Mouse (Mus musculus): ENCODE measurements around the gene Lrp1. TPM values are rescaled to one million over a fixed set of nuclear protein-coding genes. Genes with fewer than 3 reads are reported as not detected.
"Not testable (repeated sequence)": the region's sequence is repeated elsewhere in the genome, so short reads cannot be mapped to it uniquely, and the experiment has no call there.

Lrp1 gene
- polyA plus RNA-seq (2012; rRNA removed) = 118 and 125 TPM in 2 replicates

DNA sequence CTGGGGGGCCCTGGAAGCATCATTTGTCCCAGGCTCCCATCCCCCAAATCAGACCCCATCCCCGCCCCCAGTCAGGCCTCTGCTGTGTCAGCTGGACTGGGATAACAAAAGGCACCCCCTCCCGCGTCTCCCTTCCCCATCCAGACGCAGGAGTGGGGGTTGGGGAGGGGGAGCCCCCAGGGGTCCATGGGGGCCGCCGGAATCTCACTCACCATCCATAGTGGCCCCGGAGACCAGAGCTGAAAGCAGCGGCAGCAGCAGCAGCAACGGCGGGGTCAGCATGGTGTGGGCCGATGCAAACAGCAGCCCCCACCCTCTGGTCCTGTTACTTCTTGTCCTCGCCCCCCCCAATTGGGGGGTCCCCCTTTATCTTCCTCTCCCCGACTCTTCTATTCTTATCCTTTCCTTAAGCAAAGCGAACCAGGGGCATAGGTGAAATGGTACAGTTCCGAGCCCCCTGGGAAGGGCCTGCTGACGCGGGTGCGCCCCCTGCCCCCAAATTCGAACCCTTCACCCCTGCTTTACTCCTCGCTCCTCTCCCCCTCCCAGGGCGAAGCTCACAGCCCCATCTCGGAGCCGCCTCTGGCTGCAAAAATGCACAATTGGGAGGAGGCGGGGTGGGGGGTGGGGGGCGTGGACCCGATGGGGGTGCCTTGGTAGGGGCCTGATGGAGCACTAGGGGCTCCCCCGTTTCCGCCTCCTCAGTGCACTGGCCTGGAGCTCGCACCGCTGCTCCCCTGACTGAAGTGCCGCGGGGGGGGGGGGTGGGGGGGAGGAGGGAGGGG, at the start of gene Lrp1:
TSS of gene Lrp1 (minus strand) at position 743 of the 785 bp plus-strand sequence.
- WGBS = 4% methylated on average over 26 of the region's 32 CpGs
- DNase-seq (ENCODE audit: low read depth, low spot score) = no peak

DNA sequence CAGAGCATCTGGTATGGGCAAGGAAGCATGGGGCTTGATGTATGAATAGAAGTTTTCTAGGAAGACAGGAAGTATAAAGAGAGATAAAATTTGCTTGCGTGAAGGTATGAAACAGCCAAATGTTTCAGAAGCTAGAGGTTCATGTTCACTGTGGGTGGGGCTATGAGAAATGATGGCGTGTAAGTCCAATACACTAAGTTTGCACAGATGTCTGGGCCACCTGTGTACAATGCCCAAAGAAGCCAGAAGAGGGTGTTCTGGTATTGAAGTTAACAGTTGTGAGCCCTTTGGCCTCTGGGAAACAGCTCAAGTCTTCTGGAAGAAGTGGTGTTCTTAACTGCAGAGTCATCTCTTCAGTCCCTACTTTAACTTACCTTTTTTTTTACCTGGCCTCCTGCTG, 49.2 kb upstream of the Lrp1 start:
- DNase-seq (ENCODE audit: low read depth, low spot score) = no peak
- 63% methylated on average over 2 of the region's 2 CpGs for WGBS

DNA sequence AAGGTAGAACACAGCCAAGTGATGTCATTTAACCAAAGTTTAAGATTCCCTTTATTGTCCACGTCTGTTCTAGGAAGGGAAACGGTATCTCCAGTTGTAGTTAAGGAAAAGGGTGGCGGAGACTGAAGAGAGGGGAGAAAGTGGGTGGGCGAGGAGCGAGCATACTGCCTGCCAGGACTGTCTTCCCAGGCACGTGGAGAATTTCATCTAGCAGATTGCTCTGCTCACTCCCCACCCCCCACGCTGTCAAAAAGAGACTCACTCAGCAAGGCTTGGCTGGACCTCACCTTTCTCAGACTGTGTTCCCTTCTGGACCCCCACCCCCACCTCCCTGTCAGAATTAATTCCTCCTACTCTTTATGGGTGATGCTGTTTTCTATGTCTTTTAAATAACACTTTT, 48.2 kb upstream of the Lrp1 start:
- no peak for DNase-seq (ENCODE audit: low read depth, low spot score)
- WGBS = 49% methylated on average over 7 of the region's 7 CpGs

DNA sequence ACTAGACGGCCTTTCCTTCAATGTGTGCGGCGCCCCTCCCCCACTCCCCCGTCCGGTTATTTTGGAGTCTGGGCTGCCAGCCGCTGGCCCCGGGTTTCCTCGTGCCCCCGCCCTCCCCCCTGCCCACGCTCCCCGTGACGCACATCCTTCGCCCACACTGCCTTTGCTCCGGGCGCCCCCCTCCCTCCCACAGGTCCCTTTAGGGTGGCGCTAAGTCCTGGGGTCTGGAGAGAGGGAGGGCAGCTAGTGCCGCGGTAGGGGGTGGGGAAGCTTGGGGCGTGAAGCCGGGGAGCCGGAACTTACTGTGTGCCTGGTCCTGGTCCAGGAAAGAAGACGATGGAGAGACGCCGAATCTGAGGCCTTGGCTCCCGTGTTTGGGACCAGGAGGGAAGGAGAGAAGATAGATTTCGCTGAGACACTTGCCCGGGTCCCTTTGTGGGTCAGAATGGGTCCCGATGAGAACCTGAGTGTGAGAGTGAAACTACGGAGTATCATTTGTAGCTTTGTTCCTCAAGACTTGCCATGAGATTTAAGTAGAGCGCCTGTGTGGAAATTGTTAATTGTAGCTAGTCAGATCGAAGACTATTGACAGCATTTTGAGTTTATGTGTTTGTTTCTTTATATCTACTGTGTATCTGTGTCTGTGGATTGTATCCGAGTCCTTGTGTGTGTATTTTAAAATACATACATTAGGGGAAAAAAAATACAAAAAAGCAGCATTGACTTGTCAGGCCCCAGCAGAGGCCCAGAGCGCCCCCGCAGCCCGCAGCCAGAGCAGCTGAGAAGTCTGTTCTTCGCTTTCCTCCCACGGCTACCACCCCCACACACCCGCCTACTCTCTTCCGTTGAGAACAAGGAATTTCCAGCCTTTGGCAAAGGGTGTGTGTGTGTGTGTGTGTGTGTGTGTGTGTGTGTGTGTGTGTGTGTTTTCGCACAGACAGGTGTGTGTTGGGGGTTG, 47.4 kb upstream of the Lrp1 start, which contains the start of gene Nab2:
TSS of gene Nab2 (minus strand) at position 476 of the 958 bp plus-strand sequence.
- 5% methylated on average over 40 of the region's 40 CpGs for WGBS
- DNase-seq (ENCODE audit: low read depth, low spot score) = no peak

DNA sequence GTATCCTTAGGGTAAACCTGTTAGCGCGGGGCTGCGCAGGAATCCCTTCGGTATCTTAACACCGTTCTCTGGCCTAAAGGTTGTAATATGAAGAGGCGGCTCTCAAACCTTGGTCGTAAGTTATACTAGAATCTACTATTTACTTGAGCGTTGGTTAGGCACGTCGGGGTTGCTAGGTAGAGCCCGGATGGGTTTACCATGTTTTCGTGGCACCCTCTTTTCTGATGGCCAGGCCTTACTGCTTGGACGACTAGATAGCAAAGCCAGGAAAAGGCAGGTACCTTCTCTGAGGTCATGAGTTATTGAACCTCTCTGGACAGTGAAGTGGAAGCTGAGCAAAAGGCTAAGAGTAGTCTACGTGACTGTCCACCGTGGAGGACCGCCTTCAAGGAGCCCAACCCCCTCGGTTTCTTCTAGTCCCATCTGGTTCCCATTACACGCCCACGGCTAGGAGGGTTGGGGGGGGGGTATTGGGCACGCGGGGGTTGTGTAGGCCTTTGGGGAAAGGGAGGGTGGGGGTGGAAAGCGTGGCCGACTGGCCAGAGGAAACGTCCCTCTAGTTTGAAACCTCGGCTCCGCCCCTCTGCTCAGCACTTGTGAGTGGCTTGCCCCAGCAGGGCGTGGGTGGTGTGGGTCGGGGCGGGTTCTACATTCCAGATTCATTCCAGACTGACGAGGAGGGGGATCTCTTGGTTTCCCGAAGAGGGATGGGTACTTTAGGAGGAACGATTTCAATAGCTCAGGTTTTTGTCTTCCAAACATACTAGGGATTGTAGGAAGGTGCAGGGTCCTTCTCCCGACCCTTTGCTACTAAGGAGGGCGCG, 46.5 kb upstream of the Lrp1 start:
- WGBS = under 1% methylated on average over 35 of the region's 35 CpGs
- no peak for DNase-seq (ENCODE audit: low read depth, low spot score)

DNA sequence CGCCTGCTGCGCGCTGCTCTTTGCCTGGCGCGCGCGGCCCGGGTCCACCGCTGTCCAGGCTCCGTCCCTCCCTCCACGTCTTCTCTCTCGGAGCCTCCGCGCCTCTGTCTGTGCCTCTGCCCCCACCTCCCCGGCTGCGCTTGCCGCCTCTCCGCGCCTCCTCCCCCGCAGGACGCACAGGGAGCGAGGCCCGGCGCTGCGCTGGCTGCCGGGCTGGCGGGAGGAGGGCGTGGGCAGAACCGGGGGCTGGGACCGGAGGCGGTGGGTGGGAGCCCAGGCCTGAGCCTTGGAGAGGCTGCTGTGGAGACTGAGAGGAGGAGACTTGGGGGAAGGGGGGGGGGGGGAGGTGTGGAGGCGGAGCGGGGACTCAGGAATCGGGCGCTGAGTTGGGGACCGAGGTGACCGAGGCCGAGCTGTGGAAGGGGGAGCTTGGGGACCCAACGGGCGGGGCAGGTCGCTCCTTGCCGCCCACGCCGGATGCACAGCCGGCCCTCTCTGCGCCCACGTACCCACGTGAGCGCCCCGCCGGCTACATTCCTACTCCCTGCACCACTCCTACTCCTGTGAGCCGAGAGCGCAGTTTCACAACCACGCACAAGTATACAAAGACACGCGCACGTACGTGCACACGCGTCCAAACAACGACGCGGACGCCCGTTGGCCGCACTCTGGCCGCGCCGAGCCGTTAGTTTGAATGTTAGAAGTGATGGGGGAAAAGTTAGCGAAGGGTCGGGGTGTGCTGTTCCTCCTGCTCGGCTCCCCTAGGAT, 45.7 kb upstream of the Lrp1 start, which contains the start of gene Nemp1:
TSS of gene Nemp1 (plus strand) at position 401 of the 768 bp plus-strand sequence.
- DNase-seq (ENCODE audit: low read depth, low spot score) = no peak
- WGBS = under 1% methylated on average over 70 of the region's 73 CpGs

DNA sequence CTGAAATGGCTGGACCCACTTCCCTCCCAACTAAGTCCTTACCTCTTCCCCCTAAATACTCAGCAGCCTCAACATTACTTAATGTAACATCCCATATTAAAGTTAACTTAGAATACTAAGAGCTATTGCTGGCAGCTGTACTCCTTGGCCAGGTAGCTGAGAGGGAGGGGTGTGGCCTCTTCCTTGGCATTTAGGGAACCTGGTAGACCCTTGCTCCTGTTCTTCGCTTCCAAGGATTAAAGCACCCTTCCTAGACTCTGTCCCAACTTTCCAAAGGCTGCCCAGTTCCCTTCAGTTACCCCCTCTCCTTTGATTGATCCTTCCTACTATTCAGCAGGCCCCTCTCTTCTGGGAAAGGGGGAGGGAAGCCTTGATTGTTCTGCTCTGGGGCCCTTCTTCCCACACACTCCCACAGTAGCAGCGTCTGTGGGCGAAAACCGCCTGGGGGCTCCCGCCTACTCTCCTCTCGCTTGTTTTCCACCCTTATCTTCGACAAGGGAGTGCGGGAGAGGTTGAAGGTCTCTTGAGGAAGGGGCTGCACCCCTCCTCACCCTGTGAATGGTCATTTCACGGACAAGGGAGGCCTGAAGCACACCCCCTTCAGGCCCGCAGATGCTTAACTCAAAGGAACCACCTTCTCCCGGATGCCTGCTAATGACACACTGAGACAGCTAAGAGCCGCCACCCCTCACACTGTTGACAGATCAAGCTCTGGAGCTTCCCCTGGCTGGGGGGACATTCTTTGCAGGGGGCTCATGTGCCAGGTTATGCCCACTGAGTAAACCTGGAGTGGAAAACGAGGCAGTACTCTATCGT, 44.6 kb upstream of the Lrp1 start:
- WGBS = 28% methylated on average over 14 of the region's 14 CpGs
- DNase-seq (ENCODE audit: low read depth, low spot score) = no peak

DNA sequence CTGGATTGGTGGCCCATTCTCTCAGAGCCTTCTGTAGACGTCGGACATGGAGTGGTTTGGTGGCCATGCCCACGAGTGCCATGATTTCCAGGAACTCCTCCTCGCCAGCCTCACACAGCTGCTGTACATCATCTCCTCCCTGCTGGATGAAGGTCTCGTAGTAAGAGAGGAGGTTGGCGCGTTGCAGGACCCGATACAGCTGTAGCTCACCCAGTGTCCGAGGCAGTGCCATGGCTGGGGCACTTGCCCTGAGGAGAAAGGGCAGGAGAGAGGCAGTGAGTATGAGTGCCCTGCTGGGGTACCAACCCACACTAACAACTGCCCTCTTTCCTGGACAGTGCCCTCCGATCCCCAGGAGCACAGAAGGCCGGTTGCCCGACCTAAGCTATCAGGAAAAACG, 43.9 kb upstream of the Lrp1 start:
- DNase-seq (ENCODE audit: low read depth, low spot score) = no peak
- WGBS = 77% methylated on average over 13 of the region's 13 CpGs

DNA sequence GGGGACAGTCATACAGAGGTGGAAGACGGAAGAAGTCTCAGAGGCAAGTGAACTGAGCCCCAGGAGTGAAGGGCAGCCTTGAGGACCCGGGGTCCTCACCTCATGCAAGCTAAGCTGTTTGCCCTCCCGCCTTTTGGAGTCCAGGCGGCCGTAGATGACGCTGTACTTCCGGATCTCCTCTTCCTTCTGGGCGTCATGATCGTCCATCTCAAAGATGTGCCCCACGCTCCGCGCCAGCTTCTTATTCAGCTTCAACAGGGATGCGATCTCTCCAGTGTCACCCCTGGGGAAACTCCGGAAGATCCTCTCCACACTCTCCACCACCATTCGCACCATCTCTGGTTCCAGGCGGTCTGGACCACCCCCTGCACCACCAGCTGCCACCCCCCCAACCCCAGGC, 43.2 kb upstream of the Lrp1 start:
- 80% methylated on average over 16 of the region's 16 CpGs for WGBS
- DNase-seq (ENCODE audit: low read depth, low spot score) = no peak

DNA sequence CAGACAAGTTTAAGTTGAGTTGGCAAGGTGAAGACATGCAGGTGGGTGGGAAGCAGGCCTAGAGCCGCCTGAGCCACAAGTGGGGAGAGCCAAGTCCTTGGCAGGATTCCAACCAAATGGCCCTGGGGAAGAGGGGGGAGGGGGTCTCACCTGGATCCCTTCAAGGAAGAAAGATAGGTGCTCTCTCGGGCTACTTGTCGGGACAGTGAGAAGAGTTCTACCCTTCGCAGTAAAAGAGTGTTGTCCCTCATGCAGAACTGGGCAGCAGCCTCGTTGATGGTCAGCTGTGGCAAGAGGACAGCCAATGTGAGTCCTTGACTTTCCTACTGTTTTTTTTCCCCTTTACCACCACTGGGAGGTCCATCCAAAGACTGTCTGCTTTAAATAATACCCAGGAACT, 42.6 kb upstream of the Lrp1 start:
- DNase-seq (ENCODE audit: low read depth, low spot score) = no peak
- 36% methylated on average over 5 of the region's 5 CpGs for WGBS

DNA sequence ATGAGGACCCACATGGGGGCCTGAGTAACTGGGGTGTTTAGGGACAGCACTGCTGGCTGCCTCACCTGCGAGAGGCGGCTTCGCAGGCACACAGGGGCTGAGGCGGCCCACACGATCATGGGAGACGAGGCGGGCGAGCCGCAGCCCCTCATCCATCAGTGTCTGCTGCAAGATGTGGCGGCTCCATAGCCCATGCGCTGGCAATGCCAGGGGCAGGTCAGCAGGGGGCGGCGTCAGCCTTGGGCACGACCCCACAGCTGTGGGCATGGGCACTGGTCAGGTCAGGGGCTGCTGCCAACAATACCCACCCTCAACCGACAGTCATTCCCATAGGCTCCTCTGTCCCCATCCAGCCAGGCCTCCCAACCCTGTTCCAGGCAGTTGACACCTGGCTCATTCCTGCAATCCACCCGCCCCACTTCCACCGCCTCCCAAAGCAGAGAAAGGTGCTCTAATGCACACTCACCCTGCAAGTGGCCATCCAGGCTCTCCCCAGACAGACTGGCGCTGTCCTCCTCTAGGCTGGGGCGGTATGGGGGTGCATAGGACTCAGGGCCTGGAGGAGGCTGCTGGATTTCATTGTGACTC, 41.8 kb upstream of the Lrp1 start:
- 53% methylated on average over 19 of the region's 19 CpGs for WGBS
- DNase-seq (ENCODE audit: low read depth, low spot score) = no peak

DNA sequence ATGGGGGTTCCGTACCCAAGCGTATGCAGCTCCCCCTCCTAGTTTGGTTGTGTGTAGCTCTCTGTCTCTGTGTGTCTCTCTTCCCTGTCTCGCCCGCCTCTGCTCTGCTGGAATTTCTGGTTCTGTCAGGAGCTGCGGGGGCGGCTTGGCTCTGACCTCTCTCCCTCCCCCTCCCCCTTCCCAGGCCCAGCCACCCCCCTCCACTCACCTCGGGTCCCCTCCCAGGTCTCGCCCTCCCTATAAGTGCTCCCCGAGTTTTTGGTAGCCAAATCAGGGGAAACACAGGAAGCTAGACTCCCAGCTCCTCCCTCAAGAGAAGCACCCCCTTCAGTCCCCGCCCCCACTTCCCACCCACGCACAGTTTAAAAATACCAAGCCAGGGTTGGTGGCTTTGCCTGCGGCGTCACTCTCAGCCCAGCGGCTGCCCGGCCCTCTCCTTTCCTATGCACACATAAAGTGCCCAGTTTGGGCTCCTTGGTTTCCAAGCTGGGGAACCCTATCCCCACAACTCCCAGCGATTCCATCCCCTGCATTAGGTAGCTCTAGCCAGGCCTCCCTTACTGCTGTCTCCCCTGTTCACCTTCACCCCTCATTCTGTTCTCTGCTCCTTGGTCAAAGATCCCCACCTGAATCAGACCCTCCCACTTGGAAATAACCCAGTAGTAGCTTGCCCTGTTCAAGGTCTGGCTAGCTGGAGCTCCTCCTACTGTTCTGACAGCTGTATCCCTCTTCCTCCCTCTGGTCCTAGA, 41.1 kb upstream of the Lrp1 start:
- 0% methylated on average over 16 of the region's 16 CpGs for WGBS
- DNase-seq (ENCODE audit: low read depth, low spot score) = no peak

DNA sequence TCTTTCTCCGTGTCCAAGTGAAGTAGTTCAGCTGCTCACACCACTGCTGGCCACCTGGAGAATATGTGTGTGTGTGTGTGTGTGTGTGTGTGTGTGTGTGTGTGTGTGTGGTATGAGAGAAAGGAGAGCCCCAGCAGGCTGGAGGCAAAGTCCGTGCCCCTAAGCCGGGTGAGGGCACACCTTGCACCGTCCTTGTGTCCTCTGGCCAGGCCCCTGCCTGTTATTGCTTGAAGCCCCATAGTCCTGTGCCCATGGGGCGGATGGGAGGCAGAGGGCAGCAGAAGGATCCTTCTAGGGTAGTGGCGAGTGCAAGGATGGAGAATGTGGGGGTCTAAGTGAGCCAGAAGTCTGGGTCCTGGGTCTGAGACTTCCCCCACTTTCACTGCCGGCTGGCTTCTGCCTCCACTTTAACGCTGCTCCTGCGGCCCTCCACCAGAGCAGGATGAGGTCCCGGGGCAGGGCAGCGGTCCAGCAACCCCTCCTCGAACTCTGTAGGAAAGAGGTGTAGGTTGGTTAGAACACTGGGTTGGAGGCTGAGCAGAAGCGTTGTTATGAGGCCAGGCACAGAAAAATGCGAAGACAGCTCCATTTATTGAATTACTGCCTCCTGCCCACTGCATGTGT, 40.5 kb upstream of the Lrp1 start:
- no peak for DNase-seq (ENCODE audit: low read depth, low spot score)
- 12% methylated on average over 13 of the region's 14 CpGs for WGBS

DNA sequence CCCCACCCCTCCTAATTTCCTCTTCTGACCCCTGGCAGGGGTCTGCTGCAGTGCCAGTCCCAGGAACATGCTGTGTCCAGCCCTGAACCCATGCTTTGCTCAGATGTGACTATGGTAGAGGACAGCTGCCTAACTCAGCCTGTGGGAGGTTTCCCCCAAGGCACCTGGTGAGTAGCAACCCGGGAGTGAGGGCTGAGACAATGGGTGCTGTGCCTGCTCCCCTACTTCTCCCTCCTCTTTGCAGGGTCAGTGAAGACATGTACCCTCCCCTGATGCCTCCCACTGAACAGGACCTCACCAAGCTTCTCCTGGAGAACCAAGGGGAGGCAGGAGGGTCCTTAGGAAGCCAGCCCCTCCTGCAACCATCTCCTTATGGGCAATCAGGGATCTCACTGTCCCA, 38.6 kb upstream of the Lrp1 start:
- WGBS = 21% methylated on average over 1 of the region's 1 CpGs
- no peak for DNase-seq (ENCODE audit: low read depth, low spot score)

DNA sequence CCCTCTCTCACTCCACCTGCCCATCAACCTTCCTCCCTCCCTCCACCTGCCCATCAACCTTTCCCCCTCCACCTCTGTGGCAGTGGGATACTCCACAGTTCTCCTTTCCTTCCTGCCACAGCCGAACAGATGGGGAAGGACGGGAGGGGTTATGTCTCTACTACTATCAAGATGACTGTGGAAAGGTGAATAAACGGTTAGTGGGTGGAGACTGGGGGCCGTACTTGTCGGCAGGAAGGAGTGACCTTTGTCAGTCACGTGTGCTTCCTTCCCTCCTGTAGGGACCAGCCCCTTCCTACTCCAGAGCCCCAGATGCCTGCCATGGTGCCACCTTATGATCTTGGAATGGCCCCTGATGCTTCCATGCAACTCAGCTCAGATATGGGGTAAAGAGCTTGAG, 37.1 kb upstream of the Lrp1 start:
- WGBS = 17% methylated on average over 6 of the region's 6 CpGs
- no peak for DNase-seq (ENCODE audit: low read depth, low spot score)

DNA sequence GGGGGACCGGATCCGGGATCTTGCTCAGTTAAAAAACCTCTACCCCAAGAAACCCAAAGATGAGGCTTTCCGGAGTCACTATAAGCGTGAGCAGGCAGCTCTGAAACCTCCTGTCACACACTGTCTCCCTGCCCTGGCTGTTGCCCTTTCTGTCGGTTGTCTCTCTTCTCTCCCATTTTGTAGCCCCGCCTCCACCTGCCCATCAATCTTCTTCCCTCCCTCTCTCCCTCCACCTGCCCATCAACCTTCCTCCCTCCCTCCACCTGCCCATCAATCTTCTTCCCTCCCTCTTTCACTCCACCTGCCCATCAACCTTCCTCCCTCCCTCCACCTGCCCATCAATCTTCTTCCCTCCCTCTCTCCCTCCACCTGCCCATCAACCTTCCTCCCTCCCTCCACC, 36.7 kb upstream of the Lrp1 start:
- DNase-seq (ENCODE audit: low read depth, low spot score) = not testable (repeated sequence)
- 71% methylated on average over 6 of the region's 6 CpGs for WGBS

Measured in large intestine, adult 2 months (tissue).